Mouse (Mus musculus) spleen, adult 2 months (tissue): ENCODE measurements around the gene Lpar6.

Source experiments
- CTCF ChIP-seq: fragments of 200-500 bp; IDR thresholded peaks from 2 replicates; pipeline ENCODE4 v1.5.1; 2011; ENCODE audit warnings: mild to moderate bottlenecking, inconsistent platforms; ENCODE audit not compliant: insufficient read depth, insufficient read length, insufficient replicate concordance; ENCODE audit errors: extremely low read depth
- POLR2A ChIP-seq: fragments of 200-500 bp; IDR thresholded peaks from 2 replicates; pipeline ENCODE4 v1.6.1; 2011; ENCODE audit warnings: low read depth, low read length, inconsistent platforms

GRCm38 (mm10) chr14:73257348-73257747 lies 19.7 kb downstream of the Lpar6 start:
- TF ChIP-seq POLR2A (no peak), CTCF (no peak)
